Mouse (Mus musculus) regulatory T cell (primary cell): ENCODE data around the gene Fbxw8.

ENCODE experiments used
- in situ Hi-C: fragments of 300-600 bp; cut with MboI, MseI; formaldehyde crosslinking; loops from one replicate; pipeline ENCODE4 v1.15.1; 2025; ENCODE audit warnings: high pct_unique_total_duplicates

Fbxw8 gene

GRCm38 (mm10) chr5:118155565-118155947, 292 bp upstream of the Fbxw8 start:
- in situ Hi-C loops = no loop called here

GRCm38 (mm10) chr5:118149711-118150110, 5.6 kb downstream of the Fbxw8 start:
- in situ Hi-C loops = no loop called here

- in situ Hi-C loops = no loop called here
These were observed 8.0 kb downstream of the Fbxw8 start for GRCm38 (mm10) chr5:118147264-118147663.

GRCm38 (mm10) chr5:118145999-118146679, 9.1 kb downstream of the Fbxw8 start:
- in situ Hi-C loops = no loop called here

- in situ Hi-C loops = no loop called here
These were observed 9.8 kb downstream of the Fbxw8 start for GRCm38 (mm10) chr5:118145458-118145857.

- in situ Hi-C loops = no loop called here
These were observed 10.5 kb downstream of the Fbxw8 start for GRCm38 (mm10) chr5:118144770-118145169.

- in situ Hi-C loops = no loop called here
These were observed 10.9 kb downstream of the Fbxw8 start for GRCm38 (mm10) chr5:118144327-118144726.

GRCm38 (mm10) chr5:118143211-118144026, 11.8 kb downstream of the Fbxw8 start:
- in situ Hi-C loops = no loop called here

GRCm38 (mm10) chr5:118142471-118142870, 12.8 kb downstream of the Fbxw8 start:
- in situ Hi-C loops = no loop called here

- in situ Hi-C loops = no loop called here
These were observed 15.6 kb downstream of the Fbxw8 start for GRCm38 (mm10) chr5:118139630-118140029.

GRCm38 (mm10) chr5:118136391-118136790, 18.9 kb downstream of the Fbxw8 start:
- in situ Hi-C loops = no loop called here

GRCm38 (mm10) chr5:118128651-118129050, 26.6 kb downstream of the Fbxw8 start:
- in situ Hi-C loops = no loop called here

GRCm38 (mm10) chr5:118128208-118128607, 27.1 kb downstream of the Fbxw8 start:
- in situ Hi-C loops = no loop called here

- in situ Hi-C loops = no loop called here
These were observed 28.6 kb downstream of the Fbxw8 start for GRCm38 (mm10) chr5:118126671-118127070.

GRCm38 (mm10) chr5:118123096-118123495, 32.2 kb downstream of the Fbxw8 start:
- in situ Hi-C loops = no loop called here

- in situ Hi-C loops = no loop called here
These were observed 33.3 kb downstream of the Fbxw8 start for GRCm38 (mm10) chr5:118121928-118122327.

GRCm38 (mm10) chr5:118120670-118121069, 34.6 kb downstream of the Fbxw8 start:
- in situ Hi-C loops = no loop called here

GRCm38 (mm10) chr5:118118922-118119321, 36.3 kb downstream of the Fbxw8 start:
- in situ Hi-C loops = no loop called here

GRCm38 (mm10) chr5:118118351-118118750, 36.9 kb downstream of the Fbxw8 start:
- in situ Hi-C loops = no loop called here

- in situ Hi-C loops = no loop called here
These were observed 41.6 kb downstream of the Fbxw8 start for GRCm38 (mm10) chr5:118113617-118114016.

GRCm38 (mm10) chr5:118113043-118113442, 42.2 kb downstream of the Fbxw8 start:
- in situ Hi-C loops = no loop called here

GRCm38 (mm10) chr5:118108794-118109440, 46.3 kb downstream of the Fbxw8 start:
- in situ Hi-C loops = no loop called here
